Mouse (Mus musculus) heart, embryonic 12.5 days (tissue): ENCODE results near the gene Cep97. TPM values are rescaled to one million over a fixed set of nuclear protein-coding genes. Genes with fewer than 3 reads are reported as not detected.
A peak's percentile ranks its signal among the peaks of the same experiment; 100 is the strongest.

Experiments used
- ATAC-seq: fragments of 200-750 bp; cut with Nextera tagmentation; 2 replicates; pipeline ENCODE4 v1.8.0; 2017; ENCODE audit warnings: moderate TSS enrichment, moderate library complexity; ENCODE audit not compliant: insufficient number of reproducible peaks, low FRiP score
- H3K27ac ChIP-seq: fragments of 300-500 bp; sonication (generic); 2 replicates; pipeline ENCODE4 v1.5.1; 2016; ENCODE audit warnings: mild to moderate bottlenecking, moderate library complexity; ENCODE audit not compliant: poor library complexity, severe bottlenecking
- H3K27me3 ChIP-seq: fragments of 300-500 bp; sonication (generic); replicated peaks from 2 replicates; pipeline ENCODE4 v1.6.1; 2016; ENCODE audit warnings: mild to moderate bottlenecking, moderate library complexity
- H3K36me3 ChIP-seq: fragments of 300-500 bp; sonication (generic); 2 replicates; pipeline ENCODE4 v1.6.1; 2016; ENCODE audit warnings: mild to moderate bottlenecking, moderate library complexity
- H3K4me1 ChIP-seq: fragments of 300-500 bp; sonication (generic); replicated peaks from 2 replicates; pipeline ENCODE4 v1.6.1; 2016; ENCODE audit warnings: mild to moderate bottlenecking
- H3K4me2 ChIP-seq: fragments of 300-500 bp; sonication (generic); 2 replicates; pipeline ENCODE4 v1.6.1; 2016; ENCODE audit warnings: mild to moderate bottlenecking, moderate library complexity
- H3K4me3 ChIP-seq: fragments of 300-500 bp; sonication (generic); 2 replicates; pipeline ENCODE4 v1.5.1; 2016; ENCODE audit warnings: mild to moderate bottlenecking
- H3K9ac ChIP-seq: fragments of 300-500 bp; sonication (generic); 2 replicates; pipeline ENCODE4 v1.6.1; 2016; ENCODE audit warnings: mild to moderate bottlenecking, moderate library complexity
- H3K9me3 ChIP-seq: fragments of 300-500 bp; sonication (generic); replicated peaks from 2 replicates; pipeline ENCODE4 v1.6.1; 2016; ENCODE audit warnings: mild to moderate bottlenecking, moderate library complexity
- WGBS: fragments of 180-500 bp; shearing (Covaris S2); methylation state at CpG from one replicate; pipeline ENCODE4 v1.1.7; 2016; 5-methylcytosine and 5-hydroxymethylcytosine counted together
- polyA plus RNA-seq: library from polyadenylated mRNA; unstranded; fragments of >200 nt; fragmentation: Nextera tagmentation; extraction: Ambion mirVana; gene quantifications from 2 replicates; pipeline ENCODE4 v1.2.1, GENCODE M21; 2016

Gene Cep97
- 9.8 and 9.9 TPM in 2 replicates for polyA plus RNA-seq

DNA sequence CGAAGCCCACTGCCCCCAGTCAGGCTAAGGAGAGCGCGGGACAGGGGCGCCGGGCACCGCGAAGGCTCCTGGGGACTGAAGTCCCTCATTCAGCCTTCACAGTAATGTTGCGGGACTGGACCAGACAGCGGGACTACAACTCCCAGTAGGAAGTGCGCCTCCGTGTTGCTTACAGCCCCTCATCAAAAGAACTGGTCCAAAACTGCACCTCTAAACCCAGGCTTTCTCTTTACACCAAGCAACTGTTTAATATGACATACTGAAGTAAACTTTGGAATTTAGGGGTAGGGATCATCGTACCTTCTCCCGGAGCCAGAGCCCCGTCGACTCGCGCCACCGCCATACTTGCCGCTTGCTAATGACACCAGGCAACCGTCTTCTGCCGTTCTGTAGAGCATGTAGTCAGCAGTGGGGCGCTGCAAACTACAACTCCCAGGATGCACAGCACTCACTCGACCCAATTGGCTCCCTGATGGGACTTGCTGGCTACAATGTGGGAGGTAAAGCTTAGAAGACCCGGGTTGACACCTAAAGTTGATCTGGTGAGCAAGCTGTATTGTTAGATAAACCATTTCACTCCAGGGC lies at the start of gene Cep97:
Gene Cep97, minus strand, starts transcription at position 403 of the 585 bp plus-strand sequence.
- Histone ChIP-seq H3K9me3 (no peaks in the 10 kb centered on the region), H3K4me3 (peak within 1 kb of the TSS; percentile 79), H3K4me1 (no peaks in the 10 kb centered on the region; the same call in 1 of the 2 replicates), H3K27me3 (no peaks in the 10 kb centered on the region), H3K4me2 (peak within 1 kb of the TSS; percentile 81), H3K9ac (peak within 1 kb of the TSS; percentile 85), H3K36me3 (peaks cover 5% of the 10 kb centered on the region), H3K27ac (peak within 1 kb of the TSS; percentile 45; the same call in 1 of the 2 replicates)
- WGBS: under 1% methylated on average over 24 of the region's 24 CpGs
- peak; percentile 98 for ATAC-seq

DNA sequence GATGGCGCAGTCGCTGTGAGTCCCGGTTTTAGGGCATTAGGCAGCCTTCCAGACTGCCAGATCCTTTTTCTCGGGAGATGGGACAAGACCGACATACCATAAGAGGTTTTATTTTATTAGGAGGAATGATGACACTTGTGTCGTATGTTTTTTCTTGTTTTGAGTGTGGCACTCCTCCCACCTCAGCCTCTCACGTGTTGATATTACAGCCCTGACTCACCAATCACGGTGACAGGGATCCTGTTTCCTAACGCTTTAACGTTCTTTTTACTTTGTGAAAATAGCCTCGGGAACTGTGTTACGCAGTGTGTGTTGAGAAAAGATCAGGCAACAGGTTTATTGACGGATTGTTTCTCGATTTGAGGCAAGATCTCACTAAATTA lies 40.2 kb upstream of the Cep97 start:
- Histone ChIP-seq H3K9me3 (no peaks in the 10 kb centered on the region), H3K4me3 (peak overlapping the region; percentile 98), H3K27ac (peak overlapping the region; percentile 90; the same call in 1 of the 2 replicates), H3K27me3 (no peaks in the 10 kb centered on the region), H3K4me2 (peak overlapping the region; percentile 72), H3K4me1 (peaks cover 15% of the 10 kb centered on the region), H3K36me3 (peaks cover 23% of the 10 kb centered on the region), H3K9ac (peak overlapping the region; percentile 95)
- ATAC-seq: 0 out of 2 replicates have a peak, but pooled peaks have one; percentile 33
- 9% methylated on average over 14 of the region's 14 CpGs for WGBS

DNA sequence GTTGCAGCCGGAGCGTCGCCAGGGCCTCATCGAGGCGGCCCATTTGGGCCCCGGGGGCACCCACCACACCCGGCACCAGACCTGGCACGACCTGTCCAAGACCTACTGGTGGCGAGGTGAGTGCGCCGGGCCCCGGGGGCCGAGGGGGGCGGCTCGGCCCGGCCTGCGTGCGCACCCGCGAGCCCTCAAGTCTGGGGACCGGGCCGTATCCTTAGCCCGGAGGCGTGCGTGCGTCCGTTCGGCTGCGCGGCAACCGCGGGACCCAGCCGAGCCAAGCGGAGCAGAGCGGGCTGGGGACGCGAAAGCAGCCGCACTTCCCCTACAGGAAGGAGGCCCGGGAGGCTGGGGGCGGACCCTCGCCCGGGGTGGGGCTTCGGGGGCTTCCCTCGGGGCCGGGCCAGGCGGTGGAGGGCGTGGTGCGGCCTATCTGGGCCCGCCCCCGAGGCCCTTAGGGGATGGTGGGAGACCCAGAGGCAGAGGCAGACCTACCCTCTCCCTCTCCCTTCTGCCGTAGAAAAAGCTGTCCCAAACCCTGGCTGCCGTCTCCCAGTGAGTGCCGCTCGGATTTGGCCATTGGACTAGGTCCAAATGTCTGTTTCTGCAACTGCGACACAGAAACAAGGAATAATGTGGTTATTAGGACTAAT lies 39.7 kb upstream of the Cep97 start:
- Histone ChIP-seq H3K9me3 (no peaks in the 10 kb centered on the region), H3K4me1 (peaks cover 15% of the 10 kb centered on the region), H3K4me3 (peak overlapping the region; percentile 98), H3K9ac (peak overlapping the region; percentile 95), H3K27ac (peak overlapping the region; percentile 90), H3K36me3 (peaks cover 28% of the 10 kb centered on the region), H3K4me2 (peak overlapping the region; percentile 72), H3K27me3 (no peaks in the 10 kb centered on the region)
- ATAC-seq: peak; percentile 94
- WGBS: under 1% methylated on average over 54 of the region's 55 CpGs

DNA sequence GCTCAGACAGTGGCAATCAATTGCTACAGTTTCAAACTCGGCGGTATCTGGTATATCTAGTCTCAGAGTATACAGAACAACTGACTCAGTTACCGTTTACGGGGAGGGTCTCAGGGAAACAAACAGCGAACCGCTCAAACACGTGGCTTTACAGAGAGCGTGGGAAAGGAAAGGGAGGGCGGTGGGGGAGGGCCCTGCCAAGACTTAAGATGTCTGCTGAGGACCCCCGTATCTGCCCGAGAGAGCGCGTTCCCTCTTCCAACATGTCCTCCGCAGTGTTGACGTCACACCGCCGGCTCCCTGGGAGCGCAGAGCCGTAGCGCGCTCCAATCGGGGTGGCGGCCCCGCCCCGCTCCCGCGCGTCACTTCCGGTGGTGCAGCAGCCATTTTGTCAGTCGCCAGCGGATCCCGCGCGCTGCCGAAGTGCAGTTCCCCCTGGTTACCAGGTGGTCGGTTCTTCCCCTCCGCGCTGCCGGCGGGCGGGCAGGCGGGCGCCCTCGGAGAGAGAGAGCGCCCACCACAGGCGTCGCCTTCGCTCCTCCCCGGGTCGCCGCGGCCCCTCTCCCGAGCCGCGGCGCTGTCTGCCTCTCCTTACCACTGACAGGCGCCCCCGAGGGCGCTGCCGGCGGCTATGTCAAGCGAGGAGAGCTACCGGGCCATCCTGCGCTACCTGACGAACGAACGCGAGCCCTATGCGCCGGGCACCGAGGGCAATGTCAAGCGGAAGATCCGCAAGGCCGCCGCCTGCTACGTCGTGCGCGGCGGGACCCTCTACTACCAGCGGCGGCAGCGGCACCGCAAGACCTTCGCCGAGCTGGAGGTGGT lies 39.0 kb upstream of the Cep97 start, which contains the start of gene Zbtb11:
Gene Zbtb11, plus strand, starts transcription at position 453 of the 825 bp plus-strand sequence.
- Histone ChIP-seq H3K9ac (peak within 1 kb of the TSS; percentile 95), H3K27me3 (no peaks in the 10 kb centered on the region), H3K9me3 (no peaks in the 10 kb centered on the region), H3K36me3 (peaks cover 35% of the 10 kb centered on the region), H3K4me3 (peak within 1 kb of the TSS; percentile 98), H3K27ac (peak within 1 kb of the TSS; percentile 90), H3K4me2 (peak within 1 kb of the TSS; percentile 72), H3K4me1 (peaks cover 18% of the 10 kb centered on the region)
- WGBS: under 1% methylated on average over 77 of the region's 86 CpGs
- peak; percentile 95 for ATAC-seq

DNA sequence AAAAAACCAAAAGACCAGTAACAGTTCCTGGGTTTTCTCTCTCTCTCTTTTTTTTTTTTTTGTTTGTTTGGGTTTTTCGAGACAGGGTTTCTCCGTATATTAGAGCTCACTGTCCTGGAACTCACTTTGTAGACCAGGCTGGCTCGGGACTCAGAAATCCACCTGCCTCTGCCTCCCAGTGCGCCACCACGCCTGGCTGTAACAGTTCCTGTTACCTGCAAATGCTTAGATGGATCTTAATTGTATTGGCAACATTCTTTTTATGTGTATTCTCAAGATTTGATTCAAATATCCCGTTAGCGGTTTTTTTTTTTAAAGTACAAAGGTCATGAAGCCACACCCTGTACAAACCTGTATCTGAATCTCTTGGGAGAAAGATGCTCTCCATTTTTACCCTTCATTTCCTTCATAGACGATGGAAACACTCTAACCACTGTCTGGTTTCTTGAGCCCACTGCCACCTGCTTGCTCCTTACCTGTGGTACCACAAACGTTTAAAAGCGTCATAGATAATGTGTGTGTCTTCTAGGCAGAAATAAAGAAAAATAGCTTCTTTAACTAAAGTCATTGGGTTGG lies 38.1 kb upstream of the Cep97 start:
- Histone ChIP-seq H3K36me3 (peaks cover 38% of the 10 kb centered on the region), H3K4me3 (peak overlapping the region; percentile 98), H3K9ac (no peak overlapping the region; the same call in 1 of the 2 replicates), H3K27me3 (no peaks in the 10 kb centered on the region), H3K27ac (peak overlapping the region; percentile 48; the same call in 1 of the 2 replicates), H3K4me1 (peaks cover 18% of the 10 kb centered on the region), H3K4me2 (peak overlapping the region; percentile 72), H3K9me3 (no peaks in the 10 kb centered on the region)
- ATAC-seq: no peak
- 54% methylated on average over 10 of the region's 10 CpGs for WGBS

DNA sequence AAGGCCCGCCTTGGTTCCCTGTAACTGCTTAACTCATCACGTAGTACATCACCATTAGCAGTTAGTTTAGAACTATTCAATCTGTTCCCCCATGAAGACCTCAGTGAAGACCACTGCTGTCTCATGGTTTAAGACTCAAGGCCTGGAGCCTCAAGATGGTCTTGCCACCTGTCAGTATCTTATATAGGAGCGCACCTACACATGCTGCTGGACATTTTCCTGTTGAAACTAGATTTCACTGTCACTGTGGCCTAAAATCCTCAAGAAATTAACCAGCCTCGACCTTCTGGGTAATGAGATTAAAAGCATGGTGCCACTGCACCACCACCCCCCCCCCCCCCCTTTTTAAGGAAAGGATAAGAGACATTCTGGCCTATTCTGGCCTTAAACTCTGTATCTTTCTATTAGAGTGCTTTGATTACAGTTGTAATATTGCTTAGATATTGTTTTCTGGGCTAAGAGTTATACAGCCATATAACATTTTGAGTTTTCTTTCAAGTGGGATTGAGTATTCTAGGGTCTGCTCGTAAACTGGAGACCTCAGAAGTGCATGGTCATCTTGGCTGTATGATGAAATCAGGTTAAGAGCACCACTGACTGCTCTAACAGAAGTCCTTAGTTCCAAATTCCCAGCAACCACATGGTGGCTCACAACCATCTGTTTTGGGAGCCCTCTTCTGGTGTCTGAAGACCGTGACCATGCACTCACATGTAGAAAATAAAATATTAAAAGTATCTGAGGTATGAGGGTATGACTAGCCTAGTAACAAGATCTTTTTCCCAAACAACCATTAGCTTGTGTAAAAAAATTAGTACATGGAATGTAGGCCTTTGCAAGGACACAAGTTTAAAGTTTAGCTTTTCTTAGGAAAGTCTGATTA lies 37.3 kb upstream of the Cep97 start:
- no peak overlapping the region for H3K4me2 ChIP-seq
- H3K27me3 ChIP-seq: no peaks in the 10 kb centered on the region
- no peak overlapping the region for H3K4me3 ChIP-seq
- H3K4me1 ChIP-seq: peaks cover 22% of the 10 kb centered on the region
- H3K9me3 ChIP-seq: no peaks in the 10 kb centered on the region
- H3K36me3 ChIP-seq: peaks cover 42% of the 10 kb centered on the region
- 75% methylated on average over 6 of the region's 6 CpGs for WGBS
- H3K9ac ChIP-seq: no peak overlapping the region
- H3K27ac ChIP-seq: no peak overlapping the region
- no peak for ATAC-seq

DNA sequence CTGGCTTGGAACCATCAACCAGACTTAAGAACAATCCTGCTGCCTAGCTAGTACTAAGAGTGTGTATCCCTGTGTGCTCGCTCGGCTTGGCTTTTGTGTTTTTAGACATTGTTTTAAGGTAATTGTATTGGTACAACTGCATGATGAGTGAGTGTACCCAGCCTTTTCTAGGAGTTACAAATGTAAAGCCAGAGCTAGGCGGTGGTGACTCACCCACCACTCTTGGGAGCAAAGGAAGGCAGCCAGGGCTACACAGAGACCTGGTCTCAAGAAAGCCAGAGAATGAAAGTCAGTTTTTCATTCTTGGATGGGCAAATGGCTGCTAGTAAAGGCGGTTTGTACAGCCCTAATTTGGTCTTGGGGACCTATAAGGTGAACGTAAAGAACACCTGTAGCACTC lies 35.8 kb upstream of the Cep97 start:
- no peaks in the 10 kb centered on the region for H3K9me3 ChIP-seq
- no peak overlapping the region for H3K27ac ChIP-seq
- H3K4me1 ChIP-seq: peaks cover 15% of the 10 kb centered on the region
- peaks cover 42% of the 10 kb centered on the region for H3K36me3 ChIP-seq
- no peaks in the 10 kb centered on the region for H3K27me3 ChIP-seq
- H3K4me2 ChIP-seq: no peak overlapping the region
- no peak overlapping the region for H3K9ac ChIP-seq
- ATAC-seq: no peak
- 93% methylated on average over 5 of the region's 5 CpGs for WGBS
- no peak overlapping the region for H3K4me3 ChIP-seq

DNA sequence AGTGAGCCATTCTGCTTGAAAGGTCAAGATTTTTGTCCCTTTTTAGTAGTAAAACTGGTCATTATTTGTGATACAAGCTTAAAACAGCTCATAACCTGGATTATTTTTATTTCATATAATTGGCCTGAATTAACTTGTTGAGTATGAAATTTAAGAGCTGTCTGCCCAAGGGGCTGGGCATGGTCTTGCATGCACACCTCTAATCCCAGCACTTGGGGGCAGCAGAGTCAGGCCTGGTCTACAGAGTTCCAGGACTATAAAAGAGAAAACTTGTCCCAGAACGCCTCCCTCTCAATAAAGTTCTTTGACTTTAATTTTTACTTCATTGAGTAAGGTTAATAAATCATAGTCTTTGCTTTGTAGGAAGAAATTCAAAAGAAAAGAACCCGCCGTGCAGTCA lies 34.5 kb upstream of the Cep97 start:
- no peak overlapping the region for H3K4me2 ChIP-seq
- peaks cover 42% of the 10 kb centered on the region for H3K36me3 ChIP-seq
- H3K9ac ChIP-seq: no peak overlapping the region
- H3K27me3 ChIP-seq: no peaks in the 10 kb centered on the region
- no peak for ATAC-seq
- WGBS: 80% methylated on average over 3 of the region's 3 CpGs
- no peaks in the 10 kb centered on the region for H3K9me3 ChIP-seq
- peaks cover 10% of the 10 kb centered on the region for H3K4me1 ChIP-seq
- no peak overlapping the region for H3K27ac ChIP-seq
- no peak overlapping the region for H3K4me3 ChIP-seq

DNA sequence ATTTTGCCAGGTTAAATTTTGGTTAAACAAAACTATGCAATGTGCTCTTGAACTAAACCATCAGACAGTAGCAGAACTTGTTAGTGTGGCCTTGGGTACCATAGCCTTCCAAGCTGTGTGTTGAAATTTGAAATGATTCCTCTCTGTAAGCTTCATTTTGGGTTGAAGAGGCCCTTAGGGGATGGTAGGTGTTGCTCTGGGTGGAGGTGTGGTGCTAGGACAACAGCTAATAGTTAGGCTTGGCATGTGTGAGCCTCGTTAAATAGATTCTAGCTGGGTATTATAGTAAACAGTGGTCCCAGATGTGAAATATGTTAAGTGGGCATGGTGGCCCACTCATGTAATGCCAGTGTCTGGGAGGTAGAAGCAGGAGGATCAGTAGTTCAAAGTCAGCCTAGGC lies 32.6 kb upstream of the Cep97 start:
- Histone ChIP-seq H3K9me3 (no peaks in the 10 kb centered on the region), H3K27ac (peak overlapping the region; percentile 12; the same call in 1 of the 2 replicates), H3K27me3 (no peaks in the 10 kb centered on the region), H3K4me2 (peak overlapping the region; percentile 97), H3K4me1 (peaks cover 7% of the 10 kb centered on the region), H3K4me3 (peak overlapping the region; percentile 74), H3K36me3 (peaks cover 41% of the 10 kb centered on the region), H3K9ac (peak overlapping the region; percentile 88)
- 40% methylated on average over 1 of the region's 1 CpGs for WGBS
- no peak for ATAC-seq

DNA sequence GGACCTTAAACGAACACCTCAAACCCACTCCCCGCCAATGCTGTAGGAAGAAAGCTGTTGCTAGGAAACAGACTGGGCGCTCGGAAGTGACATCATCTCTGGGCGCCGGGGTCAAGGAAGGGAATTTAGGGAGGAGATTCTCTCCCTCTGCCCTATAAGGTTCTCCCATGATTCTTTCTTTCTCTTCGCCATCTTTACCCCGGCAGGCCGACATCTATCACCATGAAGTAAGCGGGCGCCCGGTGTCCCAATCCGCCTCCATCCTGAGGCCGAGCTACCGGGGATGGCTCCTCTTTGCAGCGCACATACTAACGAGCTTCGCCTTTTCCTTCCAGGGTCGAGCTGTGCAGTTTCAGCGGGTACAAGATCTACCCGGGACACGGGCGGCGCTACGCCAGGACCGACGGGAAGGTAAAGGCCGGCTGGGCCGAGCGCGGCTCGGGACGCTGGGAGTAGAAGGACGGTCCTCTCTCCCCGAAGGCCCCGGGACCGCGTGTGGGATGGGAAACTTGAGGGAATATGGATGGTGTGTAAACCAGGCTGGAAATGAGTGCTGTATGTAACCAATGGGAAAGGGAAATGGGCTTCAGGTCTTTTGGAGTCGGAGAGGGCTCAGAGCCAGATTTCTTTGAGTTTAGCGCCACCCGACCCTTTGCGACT lies 31.7 kb upstream of the Cep97 start, which contains the start of gene Rpl24:
Gene Rpl24, plus strand, starts transcription at position 64 of the 660 bp plus-strand sequence.
- Histone ChIP-seq H3K27ac (peak within 1 kb of the TSS; percentile 94), H3K9ac (peak within 1 kb of the TSS; percentile 88), H3K4me2 (peak within 1 kb of the TSS; percentile 97), H3K9me3 (no peaks in the 10 kb centered on the region), H3K4me1 (peaks cover 7% of the 10 kb centered on the region), H3K4me3 (peak within 1 kb of the TSS; percentile 74), H3K36me3 (peaks cover 32% of the 10 kb centered on the region), H3K27me3 (no peaks in the 10 kb centered on the region)
- ATAC-seq: peak; percentile 95
- WGBS: under 1% methylated on average over 42 of the region's 42 CpGs
